Mouse (Mus musculus) regulatory T cell (primary cell): ENCODE results near the gene Pla2g5.
"Not testable (repeated sequence)": the region's sequence is repeated elsewhere in the genome, so short reads cannot be mapped to it uniquely, and the experiment has no call there.

ENCODE experiments used
- in situ Hi-C: fragments of 300-600 bp; cut with MboI, MseI; formaldehyde crosslinking; loops from one replicate; pipeline ENCODE4 v1.15.1; 2025; ENCODE audit warnings: high pct_unique_total_duplicates

Gene Pla2g5

DNA sequence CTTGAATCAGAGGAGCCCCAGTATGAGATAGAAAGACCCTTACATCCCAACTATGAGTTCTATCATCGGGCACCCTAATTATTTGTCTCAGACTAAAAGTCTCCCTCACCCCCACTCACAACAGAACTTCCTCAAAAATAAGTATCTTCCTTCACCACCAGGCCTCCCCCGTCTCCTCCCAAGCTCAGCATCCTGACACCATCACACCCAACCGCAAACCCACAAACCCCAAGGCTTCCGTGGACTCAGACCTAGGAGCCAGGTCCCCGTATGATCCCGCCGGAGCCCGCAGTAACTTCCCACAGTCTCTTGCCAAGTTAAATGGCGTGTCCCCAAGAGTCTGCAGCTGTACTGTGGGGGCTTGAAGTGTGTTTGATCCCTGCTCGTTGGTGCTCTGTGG lies 5.7 kb downstream of the Pla2g5 start:
- in situ Hi-C loops, result no loop called here

- in situ Hi-C loops, result no loop called here
These were observed 6.8 kb downstream of the Pla2g5 start for GRCm38 (mm10) chr4:138856491-138856890.

GRCm38 (mm10) chr4:138855092-138855632 lies 8.1 kb downstream of the Pla2g5 start:
- in situ Hi-C loops, result no loop called here

DNA sequence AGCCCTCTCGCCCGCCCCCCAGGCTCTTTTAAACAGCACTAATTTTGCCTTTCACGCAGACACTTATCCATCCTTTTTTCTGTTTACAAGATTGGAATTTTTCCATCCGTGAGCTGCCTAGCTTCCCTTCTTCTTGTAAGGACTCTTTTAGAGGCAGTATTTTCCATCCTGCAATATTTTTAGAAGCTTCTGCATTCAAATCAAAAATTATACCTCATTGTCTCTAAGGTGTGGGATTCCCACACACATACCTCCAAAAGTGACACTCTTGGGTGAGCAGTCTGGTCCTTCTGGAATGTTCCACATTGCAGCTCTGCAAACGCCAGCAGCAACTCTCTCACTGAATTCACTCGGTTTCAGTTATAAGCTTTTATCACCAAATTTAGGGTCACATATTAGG lies 10.3 kb downstream of the Pla2g5 start:
- in situ Hi-C loops, result loop anchor here (5.0 kb wide), 1 partner anchor 411 kb away; no protein-coding TSS in a partner anchor

DNA sequence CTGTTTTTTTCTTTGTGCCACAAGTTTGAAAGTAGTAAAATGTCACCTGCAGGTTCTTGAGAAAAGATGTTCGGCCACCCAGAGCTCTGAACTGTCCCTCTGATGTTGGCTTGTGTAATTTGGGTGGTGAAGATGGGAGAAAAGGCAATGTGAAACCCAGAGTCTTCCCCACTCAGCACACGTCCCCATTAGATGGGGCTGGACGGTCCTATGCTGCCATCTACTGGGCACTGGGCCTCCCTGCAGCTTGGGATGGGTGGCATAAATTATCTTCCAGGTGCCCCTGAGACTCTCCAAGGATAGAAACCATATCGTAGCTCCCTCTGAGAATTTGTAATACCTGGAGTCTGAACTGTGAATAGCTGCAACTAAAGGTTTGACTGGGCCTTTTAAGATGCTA lies 11.8 kb downstream of the Pla2g5 start:
- in situ Hi-C loops, result loop anchor here (5.0 kb wide), 1 partner anchor 409 kb away; no protein-coding TSS in a partner anchor

GRCm38 (mm10) chr4:138841386-138841785 lies 21.9 kb downstream of the Pla2g5 start:
- in situ Hi-C loops, result no loop called here

GRCm38 (mm10) chr4:138840726-138841125 lies 22.6 kb downstream of the Pla2g5 start:
- in situ Hi-C loops, result no loop called here

GRCm38 (mm10) chr4:138839806-138840205 lies 23.5 kb downstream of the Pla2g5 start:
- in situ Hi-C loops, result no loop called here

DNA sequence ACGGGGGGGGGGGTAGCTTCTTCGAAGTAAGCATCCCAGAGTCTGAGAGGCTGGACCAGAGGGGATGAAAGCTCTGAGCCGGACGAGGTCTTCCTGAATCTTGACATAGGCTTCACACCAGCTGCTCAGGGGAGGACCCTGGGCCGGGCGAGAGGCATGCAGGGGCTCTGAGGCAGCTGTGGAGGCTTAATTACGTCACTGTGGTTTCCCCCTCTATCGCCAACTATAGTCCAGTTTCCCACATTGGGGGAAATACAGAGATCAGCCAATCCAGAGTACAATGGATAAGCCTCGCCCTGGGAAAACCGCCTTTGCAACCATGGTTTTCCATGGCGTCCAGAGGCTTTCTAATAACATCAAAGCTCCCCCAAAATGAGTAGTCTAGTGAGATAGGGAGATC lies 36.1 kb downstream of the Pla2g5 start:
- in situ Hi-C loops, result no loop called here

DNA sequence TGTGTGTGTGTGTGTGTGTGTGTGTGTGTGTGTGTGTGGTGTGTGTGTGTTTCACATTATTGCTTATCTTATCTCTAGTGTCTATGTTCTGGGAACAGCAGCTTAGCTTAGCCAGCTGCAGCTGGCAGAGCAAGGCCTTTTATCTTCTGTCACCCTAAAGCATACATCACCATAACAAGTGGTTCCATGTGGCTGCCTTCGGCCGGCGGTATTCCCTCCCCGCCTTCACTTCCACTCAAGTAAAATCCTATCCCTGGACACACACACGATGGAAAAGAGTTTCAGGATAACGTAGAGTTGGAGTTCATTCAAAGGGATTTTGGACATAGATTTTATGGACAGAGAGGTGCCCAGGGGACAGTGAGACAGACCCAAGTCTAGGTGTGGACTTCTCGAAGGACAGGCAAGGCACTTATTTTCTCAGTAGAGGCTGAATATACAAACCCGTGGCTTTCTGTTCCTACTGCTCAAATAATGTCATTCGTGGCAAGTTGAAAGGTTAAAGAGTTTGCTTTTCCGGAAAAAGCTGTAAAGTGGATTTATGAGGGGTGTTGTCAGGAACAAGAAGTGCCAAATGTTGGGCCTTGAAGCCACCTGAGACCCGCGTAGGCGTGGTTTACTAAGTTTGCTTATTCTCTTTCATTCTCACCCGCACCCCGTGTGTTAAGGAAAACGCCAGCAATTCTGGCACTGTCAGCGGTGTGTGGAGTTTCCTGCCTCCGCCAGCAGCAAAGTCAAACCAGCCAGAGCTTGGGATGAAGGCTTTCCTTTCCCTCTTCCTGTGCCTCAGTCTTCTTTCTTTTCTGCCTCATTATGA lies 37.3 kb downstream of the Pla2g5 start:
- in situ Hi-C loops, result no loop called here

- in situ Hi-C loops, result no loop called here
These were observed 38.6 kb downstream of the Pla2g5 start for GRCm38 (mm10) chr4:138824660-138825059.

DNA sequence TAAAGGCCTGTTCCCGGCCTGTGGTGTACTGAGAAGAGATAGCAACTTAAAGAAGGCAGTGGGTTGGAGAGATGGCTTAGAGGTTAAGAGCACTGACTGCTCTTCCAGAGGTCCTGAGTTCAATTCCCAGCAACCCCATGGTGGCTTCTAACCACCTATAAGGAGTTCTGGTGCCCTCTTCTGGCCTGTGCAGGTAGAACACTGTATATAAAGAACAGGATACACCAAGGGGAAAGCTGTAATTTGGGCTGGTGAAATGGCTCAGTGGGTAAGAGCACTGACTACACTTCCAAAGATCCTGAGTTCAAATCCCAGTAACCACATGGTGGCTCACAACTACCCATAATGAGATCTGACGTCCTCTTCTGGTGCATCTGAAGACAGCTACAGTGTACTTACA lies 39.1 kb downstream of the Pla2g5 start:
- in situ Hi-C loops, result not testable (repeated sequence)

GRCm38 (mm10) chr4:138821036-138821435 lies 42.2 kb downstream of the Pla2g5 start:
- in situ Hi-C loops, result no loop called here

DNA sequence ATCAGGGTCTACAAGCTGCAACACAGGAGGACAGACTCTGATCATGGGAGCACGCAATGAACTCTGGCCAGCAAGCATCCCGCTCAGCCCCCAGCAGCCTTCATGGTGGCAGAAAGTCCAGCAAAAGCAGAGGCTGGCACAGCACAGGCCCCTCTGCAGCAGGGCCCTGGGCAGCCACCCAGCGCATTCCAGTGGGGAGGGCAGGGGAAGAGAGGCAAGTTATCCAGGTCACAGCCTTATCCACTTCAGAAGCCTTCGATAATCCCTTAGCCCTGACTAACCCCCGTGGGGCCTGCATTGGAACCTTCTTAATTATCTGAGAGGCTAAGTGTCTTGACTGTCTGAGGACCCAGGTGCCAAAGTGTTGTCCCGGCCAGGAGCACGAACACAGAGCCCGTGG lies 44.2 kb downstream of the Pla2g5 start:
- in situ Hi-C loops, result no loop called here

- in situ Hi-C loops, result no loop called here
These were observed 45.5 kb downstream of the Pla2g5 start for GRCm38 (mm10) chr4:138817736-138818135.

DNA sequence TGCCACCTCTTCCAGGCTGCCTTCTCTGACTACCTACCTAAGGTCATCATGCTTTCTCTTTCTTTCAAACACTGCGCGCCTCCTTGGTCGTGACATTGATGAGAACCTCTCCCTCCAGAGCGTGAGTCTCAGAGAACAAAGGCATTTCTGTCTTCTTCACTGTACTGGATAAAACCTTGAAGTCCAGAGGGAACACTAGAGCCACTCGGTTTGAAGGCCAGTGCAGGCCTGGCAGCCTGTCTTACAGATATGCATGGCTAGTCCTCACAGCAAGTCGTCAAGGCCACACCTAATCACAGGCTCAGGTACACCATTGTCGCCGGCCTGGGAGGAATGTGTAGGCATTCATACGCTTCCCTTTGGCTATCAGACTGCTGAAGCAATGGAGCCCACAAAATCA lies 47.1 kb downstream of the Pla2g5 start:
- in situ Hi-C loops, result no loop called here

DNA sequence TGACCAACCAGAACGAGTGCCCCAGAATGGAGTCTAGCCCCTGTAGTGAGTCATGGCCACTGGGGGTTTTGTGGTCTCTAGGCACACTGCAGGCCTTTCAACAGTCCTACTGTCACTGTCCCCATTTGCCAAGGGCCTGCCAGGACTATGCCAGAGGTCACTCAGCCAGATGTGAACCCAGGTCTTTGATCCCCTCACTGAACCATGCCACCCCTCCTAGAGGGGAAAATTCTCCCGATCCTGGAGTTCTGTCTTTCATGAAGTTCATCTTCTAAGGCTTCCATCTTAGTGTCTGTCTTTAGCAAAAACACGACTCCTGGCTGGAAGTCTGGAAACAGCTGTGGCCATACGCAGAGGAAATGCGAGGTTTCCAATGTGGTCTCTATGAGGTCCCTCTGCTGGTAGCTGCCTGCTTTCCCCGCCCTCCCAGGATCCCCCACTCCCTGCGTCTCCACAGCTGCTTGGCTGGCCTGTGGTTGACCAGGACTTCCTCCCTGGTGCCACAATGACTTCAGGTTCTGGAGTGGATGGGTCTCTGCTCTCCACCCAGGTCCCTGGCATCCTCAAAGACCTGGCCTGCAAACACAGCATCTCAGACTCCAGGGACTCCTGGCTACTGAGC lies 56.3 kb downstream of the Pla2g5 start:
- in situ Hi-C loops, result no loop called here

GRCm38 (mm10) chr4:138806160-138806559 lies 57.1 kb downstream of the Pla2g5 start:
- in situ Hi-C loops, result no loop called here

DNA sequence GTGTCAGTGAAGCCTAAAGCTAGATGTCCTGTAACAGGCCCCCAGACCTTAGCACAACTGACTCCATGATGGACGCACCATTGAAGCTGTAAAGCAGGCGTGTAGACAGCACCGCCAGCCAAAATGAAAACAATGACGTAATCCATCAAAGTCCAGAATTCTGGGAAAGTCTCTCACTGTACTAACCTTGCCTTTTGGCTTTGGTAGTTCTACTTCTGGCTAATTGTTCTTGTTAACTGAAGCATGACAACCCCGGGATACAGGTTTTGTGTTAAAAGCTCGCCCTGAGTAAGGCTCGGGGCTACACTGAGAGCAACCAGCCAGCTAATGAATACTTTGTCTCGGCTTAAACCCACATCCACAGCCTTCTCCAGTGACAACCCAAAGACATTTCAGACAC lies 58.0 kb downstream of the Pla2g5 start:
- in situ Hi-C loops, result no loop called here

DNA sequence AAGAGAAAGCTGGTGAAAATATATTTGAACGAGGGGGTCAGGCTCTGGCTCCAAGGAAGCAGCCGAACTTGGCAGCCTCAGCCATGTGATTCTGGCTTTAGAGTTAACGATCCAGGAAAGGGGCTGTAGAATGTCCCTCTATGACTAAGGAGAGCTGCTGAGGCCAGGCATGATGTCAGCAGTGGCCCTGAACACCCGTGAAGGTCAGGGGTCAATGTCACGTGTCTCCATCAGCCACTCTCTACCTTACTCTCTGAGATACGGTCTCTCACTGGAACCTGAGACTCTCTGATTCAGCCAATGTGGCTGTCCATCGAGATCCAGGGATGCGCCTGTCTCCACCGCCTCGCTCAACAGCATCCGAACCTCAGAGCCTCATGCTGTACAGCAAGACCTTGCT lies 60.4 kb downstream of the Pla2g5 start:
- in situ Hi-C loops, result no loop called here

DNA sequence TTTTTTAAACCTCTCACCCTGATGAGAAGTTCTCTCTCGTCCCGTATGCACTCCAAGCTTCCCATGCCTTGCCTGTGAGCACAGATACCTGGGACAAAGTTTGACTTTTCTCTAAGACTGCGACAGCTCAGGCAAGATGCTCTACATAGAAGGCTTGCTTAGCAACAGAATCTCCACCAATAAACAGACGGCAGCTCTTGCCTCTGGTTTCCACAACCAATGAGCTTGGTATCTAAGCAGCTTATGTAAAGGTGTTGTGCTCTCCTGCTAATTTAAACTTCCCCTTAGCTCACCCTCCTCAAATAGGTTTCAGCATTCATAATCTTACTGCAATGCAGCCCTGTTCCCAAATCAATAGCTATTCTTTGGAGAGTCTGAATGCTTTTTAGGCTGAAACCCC lies 61.7 kb downstream of the Pla2g5 start:
- in situ Hi-C loops, result no loop called here

DNA sequence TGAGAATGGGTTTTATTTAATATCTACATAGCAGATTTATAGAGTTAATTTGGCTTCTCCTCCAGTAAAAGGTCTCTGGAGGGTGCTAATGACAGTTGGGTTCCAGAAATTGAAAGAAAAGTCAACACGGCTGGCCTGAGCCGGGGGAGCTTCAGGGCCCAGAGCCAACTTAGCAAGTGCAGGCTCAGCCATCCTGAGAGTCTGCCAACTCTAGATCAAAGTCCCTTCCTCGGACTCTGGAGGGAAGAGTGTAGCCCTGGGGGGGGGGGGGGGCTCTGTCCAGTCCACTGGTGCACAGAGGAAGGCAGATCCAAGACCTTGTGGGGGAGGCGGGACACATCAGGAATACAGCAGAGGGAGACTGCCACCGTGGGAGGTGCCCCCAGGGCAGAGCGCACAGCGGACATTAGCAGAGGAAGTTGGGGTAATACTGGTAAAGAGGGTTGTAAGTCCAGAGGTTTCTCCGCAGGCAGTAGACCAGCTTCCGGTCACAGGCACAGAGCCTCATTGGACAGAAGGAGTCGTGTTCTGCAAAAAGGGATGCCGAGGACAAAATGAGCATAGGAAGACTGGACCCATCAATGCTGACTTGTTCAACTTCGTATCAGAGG lies 63.0 kb downstream of the Pla2g5 start:
- in situ Hi-C loops, result no loop called here

DNA sequence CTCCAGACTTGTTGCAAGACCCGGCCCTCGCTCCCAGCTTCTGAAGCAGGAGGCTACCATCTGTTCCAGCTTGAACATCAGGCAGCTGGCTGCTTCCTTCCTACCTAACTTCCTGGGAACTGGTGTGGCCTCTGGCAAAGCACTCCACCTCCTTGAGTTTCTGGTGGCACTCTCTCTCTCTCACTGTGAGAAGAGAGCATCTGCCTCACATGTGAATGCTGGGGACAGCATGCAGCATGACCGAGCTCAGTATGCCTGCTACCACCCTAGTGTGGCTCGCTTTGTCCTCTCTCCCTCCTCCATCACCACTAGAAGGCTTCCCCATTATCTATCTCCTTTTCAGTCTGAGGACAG lies 66.1 kb downstream of the Pla2g5 start:
- in situ Hi-C loops, result no loop called here
